Mouse (Mus musculus) ES-Bruce4 (cell line): ENCODE measurements around the gene Slc25a21.

Source experiments
- CTCF ChIP-seq: IDR thresholded peaks from one replicate; pipeline ENCODE4 v1.8.1; 2011; ENCODE audit warnings: low read depth, low read length
- POLR2A ChIP-seq: IDR thresholded peaks from one replicate; pipeline ENCODE4 v1.8.1; 2011; ENCODE audit warnings: low read length; ENCODE audit not compliant: insufficient read depth

- TF ChIP-seq CTCF: no peak
- TF ChIP-seq POLR2A: no peak
These were observed 506.9 kb downstream of the Slc25a21 start for GRCm38 (mm10) chr12:56690366-56690765.
